Mouse (Mus musculus) testis, adult 2 months (tissue): ENCODE measurements around the gene Dctn1. TPM values are rescaled to one million over a fixed set of nuclear protein-coding genes. Genes with fewer than 3 reads are reported as not detected.
A peak's percentile ranks its signal among the peaks of the same experiment; 100 is the strongest.

Experiments used
- H3K27ac ChIP-seq: fragments of 200-500 bp; 2 replicates; pipeline ENCODE4 v1.5.1; 2012; ENCODE audit warnings: low read depth, low read length; ENCODE audit not compliant: control insufficient read depth, insufficient read depth
- H3K27me3 ChIP-seq: fragments of 200-500 bp; 2 replicates; pipeline ENCODE4 v1.6.1; 2012; ENCODE audit warnings: mild to moderate bottlenecking, low read length, moderate library complexity; ENCODE audit not compliant: control insufficient read depth, insufficient read depth
- H3K36me3 ChIP-seq: fragments of 200-500 bp; 2 replicates; pipeline ENCODE4 v1.6.1; 2012; ENCODE audit warnings: mild to moderate bottlenecking, low read length; ENCODE audit not compliant: control insufficient read depth, insufficient read depth
- H3K4me1 ChIP-seq: fragments of 200-500 bp; 2 replicates; pipeline ENCODE4 v1.6.1; 2012; ENCODE audit warnings: low read length; ENCODE audit not compliant: control insufficient read depth, insufficient read depth
- H3K4me3 ChIP-seq: fragments of 200-500 bp; 2 replicates; pipeline ENCODE4 v1.5.1; 2012; ENCODE audit warnings: low read depth, mild to moderate bottlenecking, low read length, moderate library complexity, mixed read lengths; ENCODE audit not compliant: control insufficient read depth
- CTCF ChIP-seq: fragments of 200-500 bp; IDR thresholded peaks from 2 replicates; pipeline ENCODE4 v1.5.1; 2012; ENCODE audit warnings: low read depth, mild to moderate bottlenecking, inconsistent platforms, low read length, moderate library complexity; ENCODE audit not compliant: control insufficient read depth, insufficient read depth, insufficient replicate concordance
- POLR2A ChIP-seq: fragments of 200-500 bp; IDR thresholded peaks from 2 replicates; pipeline ENCODE4 v1.6.1; 2012; ENCODE audit warnings: low read depth, mild to moderate bottlenecking, inconsistent platforms, low read length, moderate library complexity; ENCODE audit not compliant: control insufficient read depth
- polyA plus RNA-seq: library from polyadenylated mRNA; depleted of rRNA; stranded (reverse); fragments of >200 nt; gene quantifications from 2 replicates; pipeline ENCODE4 v1.2.3, GENCODE M21; 2012

The Dctn1 gene
- polyA plus RNA-seq, 1 experiment = 49.3 TPM

- Histone ChIP-seq H3K27me3 (no peaks in the 10 kb centered on the region), H3K4me3 (peak overlapping the region; percentile 59), H3K36me3 (no peaks in the 10 kb centered on the region), H3K4me1 (peaks cover 31% of the 10 kb centered on the region), H3K27ac (peak overlapping the region; percentile 69)
- no peak for TF ChIP-seq CTCF
- no peak for TF ChIP-seq POLR2A
Measured at GRCm38 (mm10) chr6:83136881-83137575, 28.7 kb upstream of the Dctn1 start.

GRCm38 (mm10) chr6:83137576-83137950, 28.2 kb upstream of the Dctn1 start:
- TF ChIP-seq CTCF = no peak
- Histone ChIP-seq H3K36me3 (no peaks in the 10 kb centered on the region), H3K4me3 (peak overlapping the region; percentile 59), H3K27me3 (no peaks in the 10 kb centered on the region), H3K4me1 (peaks cover 36% of the 10 kb centered on the region), H3K27ac (peak overlapping the region; percentile 69; the same call in 1 of the 2 replicates)

GRCm38 (mm10) chr6:83138056-83138455, 27.7 kb upstream of the Dctn1 start:
- Histone ChIP-seq H3K4me3 (peak overlapping the region; percentile 30), H3K27ac (peak overlapping the region; percentile 56; the same call in 1 of the 2 replicates), H3K36me3 (no peaks in the 10 kb centered on the region), H3K4me1 (peaks cover 36% of the 10 kb centered on the region), H3K27me3 (no peaks in the 10 kb centered on the region)
- no peak for TF ChIP-seq POLR2A

GRCm38 (mm10) chr6:83140044-83140443, 25.7 kb upstream of the Dctn1 start:
- peaks cover 36% of the 10 kb centered on the region for H3K4me1 ChIP-seq
- H3K36me3 ChIP-seq = no peaks in the 10 kb centered on the region
- no peaks in the 10 kb centered on the region for H3K27me3 ChIP-seq
- no peak overlapping the region for H3K4me3 ChIP-seq
- H3K27ac ChIP-seq = no peak overlapping the region
- TF ChIP-seq POLR2A (no peak), CTCF (no peak)

- Histone ChIP-seq H3K4me1 (peaks cover 24% of the 10 kb centered on the region), H3K4me3 (peak overlapping the region; percentile 41), H3K27ac (no peak overlapping the region), H3K36me3 (no peaks in the 10 kb centered on the region), H3K27me3 (no peaks in the 10 kb centered on the region)
- no peak for TF ChIP-seq CTCF
Measured at GRCm38 (mm10) chr6:83141636-83142035, 24.1 kb upstream of the Dctn1 start.

- H3K27me3 ChIP-seq = no peaks in the 10 kb centered on the region
- peaks cover 18% of the 10 kb centered on the region for H3K4me1 ChIP-seq
- peak overlapping the region; percentile 41 for H3K4me3 ChIP-seq
- no peaks in the 10 kb centered on the region for H3K36me3 ChIP-seq
- TF ChIP-seq POLR2A = no peak
- TF ChIP-seq CTCF = no peak
- no peak overlapping the region for H3K27ac ChIP-seq
Measured at GRCm38 (mm10) chr6:83142211-83142731, 23.4 kb upstream of the Dctn1 start.

- no peaks in the 10 kb centered on the region for H3K27me3 ChIP-seq
- peaks cover 12% of the 10 kb centered on the region for H3K4me1 ChIP-seq
- no peaks in the 10 kb centered on the region for H3K36me3 ChIP-seq
- H3K4me3 ChIP-seq = peak overlapping the region; percentile 28
- H3K27ac ChIP-seq = no peak overlapping the region
- TF ChIP-seq POLR2A = no peak
- TF ChIP-seq CTCF = no peak
Measured at GRCm38 (mm10) chr6:83142886-83143285, 22.8 kb upstream of the Dctn1 start.

- Histone ChIP-seq H3K4me3 (no peak overlapping the region), H3K27me3 (no peaks in the 10 kb centered on the region), H3K4me1 (peaks cover 7% of the 10 kb centered on the region), H3K36me3 (no peaks in the 10 kb centered on the region), H3K27ac (no peak overlapping the region)
- TF ChIP-seq CTCF = no peak
- TF ChIP-seq POLR2A = no peak
Measured at GRCm38 (mm10) chr6:83145209-83145608, 20.5 kb upstream of the Dctn1 start.
